Mouse (Mus musculus) liver, adult (tissue): ENCODE data around the gene Knstrn.

Experiments
- GATA4 ChIP-seq: IDR thresholded peaks from 2 replicates; pipeline ENCODE4 v1.6.1; 2014; ENCODE audit warnings: mild to moderate bottlenecking, low read length; ENCODE audit not compliant: insufficient replicate concordance

Gene Knstrn

GRCm38 (mm10) chr2:118899981-118900825 lies 86.4 kb downstream of the Knstrn start, which contains the start of gene Bahd1:
Bahd1 (plus strand) TSS chr2:118900377.
- TF ChIP-seq GATA4, result no peak

- no peak for TF ChIP-seq GATA4
These were observed 87.0 kb downstream of the Knstrn start for GRCm38 (mm10) chr2:118900826-118901140.

- no peak for TF ChIP-seq GATA4
These were observed 87.6 kb downstream of the Knstrn start for GRCm38 (mm10) chr2:118901175-118902031.

GRCm38 (mm10) chr2:118902051-118903025 lies 88.5 kb downstream of the Knstrn start:
- TF ChIP-seq GATA4, result no peak

- no peak; the same call in 1 of the 2 replicates for TF ChIP-seq GATA4
These were observed 89.5 kb downstream of the Knstrn start for GRCm38 (mm10) chr2:118903333-118903741.
